Mouse (Mus musculus) small intestine, adult 2 months (tissue): ENCODE measurements at regions not wholly inside any gene's neighbourhood (a gene's known extent, or its start where the extent isn't known, plus 50 kb on each side); places are given as distances from the start of the nearest gene placed in this dataset.

Source experiments
- CTCF ChIP-seq: fragments of 200-500 bp; IDR thresholded peaks from 2 replicates; pipeline ENCODE4 v1.5.1; 2012; ENCODE audit warnings: low read depth, mild to moderate bottlenecking, control low read depth, inconsistent platforms, low read length, moderate library complexity, mixed read lengths; ENCODE audit not compliant: insufficient replicate concordance, insufficient read length; ENCODE audit errors: extremely low read depth
- POLR2A ChIP-seq: fragments of 200-500 bp; IDR thresholded peaks from 2 replicates; pipeline ENCODE4 v1.6.1; 2012; ENCODE audit warnings: low read depth, mild to moderate bottlenecking, control low read depth, inconsistent platforms, low read length, moderate library complexity

DNA sequence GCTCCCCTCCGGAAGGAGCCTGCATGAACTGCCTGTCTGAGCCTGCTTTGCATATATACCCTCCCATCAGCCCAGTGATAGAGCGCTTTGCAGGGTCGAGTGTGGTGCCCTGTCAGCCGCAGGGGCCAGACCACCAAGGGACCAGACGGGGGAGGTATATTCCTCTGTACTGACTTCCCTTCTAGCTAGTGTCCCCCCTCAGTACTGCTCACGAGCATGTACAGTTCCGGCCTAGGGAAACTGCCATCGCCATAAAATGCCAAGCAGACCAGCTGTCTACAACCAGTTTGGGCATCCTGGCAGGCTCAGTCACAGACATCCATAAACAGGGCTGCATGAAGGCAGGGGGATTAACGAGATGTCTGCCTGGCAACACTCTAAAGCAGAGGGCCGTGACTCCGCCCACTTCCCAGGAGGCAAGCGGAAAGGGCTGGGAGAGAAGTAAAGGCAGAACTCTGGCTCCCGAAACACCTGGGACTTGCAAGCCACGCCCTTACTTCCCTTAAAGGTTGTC is 68.6 kb upstream of the Zfp536 start:
- TF ChIP-seq CTCF: no peak
- no peak for TF ChIP-seq POLR2A
